Mouse (Mus musculus) heart, embryonic 16.5 days (tissue): Measurements from ENCODE around the gene Camk2d. TPM values are rescaled to one million over a fixed set of nuclear protein-coding genes. Genes with fewer than 3 reads are reported as not detected.

ENCODE experiments used
- ATAC-seq: fragments of 200-750 bp; cut with Nextera tagmentation; replicated peaks from 2 replicates; pipeline ENCODE4 v1.8.0; 2017; ENCODE audit warnings: moderate number of reproducible peaks; ENCODE audit not compliant: insufficient read depth, low FRiP score; ENCODE audit errors: extremely low read depth
- H3K27ac ChIP-seq: fragments of 300-500 bp; sonication (generic); 2 replicates; pipeline ENCODE4 v1.5.1; 2014; ENCODE audit warnings: mild to moderate bottlenecking, low read length, control low read depth, moderate library complexity
- H3K27me3 ChIP-seq: fragments of 300-500 bp; sonication (generic); 2 replicates; pipeline ENCODE4 v1.6.1; 2014; ENCODE audit warnings: low read length, mixed read lengths; ENCODE audit not compliant: control insufficient read depth, insufficient read depth
- H3K36me3 ChIP-seq: fragments of 300-500 bp; sonication (generic); 2 replicates; pipeline ENCODE4 v1.6.1; 2014; ENCODE audit not compliant: control insufficient read depth, insufficient read depth
- H3K4me1 ChIP-seq: fragments of 300-500 bp; sonication (generic); 2 replicates; pipeline ENCODE4 v1.6.1; 2014; ENCODE audit warnings: low read length, mixed read lengths; ENCODE audit not compliant: control insufficient read depth, insufficient read depth
- H3K4me2 ChIP-seq: fragments of 300-500 bp; sonication (generic); 2 replicates; pipeline ENCODE4 v1.6.1; 2014; ENCODE audit warnings: low read depth, mild to moderate bottlenecking, control low read depth, low read length
- H3K4me3 ChIP-seq: fragments of 300-500 bp; sonication (generic); 2 replicates; pipeline ENCODE4 v1.5.1; 2014; ENCODE audit warnings: mild to moderate bottlenecking, control low read depth, low read length
- H3K9ac ChIP-seq: fragments of 300-500 bp; sonication (generic); 2 replicates; pipeline ENCODE4 v1.6.1; 2014; ENCODE audit warnings: low read length, control low read depth
- H3K9me3 ChIP-seq: fragments of 300-500 bp; sonication (generic); replicated peaks from 2 replicates; pipeline ENCODE4 v1.6.1; 2016; ENCODE audit warnings: low read length; ENCODE audit not compliant: control insufficient read depth
- WGBS: fragments of 180-500 bp; shearing (Covaris S2); extraction: QIAGEN DNeasy Blood & Tissue Kit; methylation state at CpG from one replicate; pipeline ENCODE4 v1.1.7; 2014; 5-methylcytosine and 5-hydroxymethylcytosine counted together
- polyA plus RNA-seq: library from polyadenylated mRNA; unstranded; fragments of >200 nt; fragmentation: Nextera tagmentation; extraction: Ambion mirVana; gene quantifications from 2 replicates; pipeline ENCODE4 v1.2.1, GENCODE M21; 2015

Camk2d gene
- polyA plus RNA-seq, 1 experiment from 2014 or later, result 112 TPM

DNA sequence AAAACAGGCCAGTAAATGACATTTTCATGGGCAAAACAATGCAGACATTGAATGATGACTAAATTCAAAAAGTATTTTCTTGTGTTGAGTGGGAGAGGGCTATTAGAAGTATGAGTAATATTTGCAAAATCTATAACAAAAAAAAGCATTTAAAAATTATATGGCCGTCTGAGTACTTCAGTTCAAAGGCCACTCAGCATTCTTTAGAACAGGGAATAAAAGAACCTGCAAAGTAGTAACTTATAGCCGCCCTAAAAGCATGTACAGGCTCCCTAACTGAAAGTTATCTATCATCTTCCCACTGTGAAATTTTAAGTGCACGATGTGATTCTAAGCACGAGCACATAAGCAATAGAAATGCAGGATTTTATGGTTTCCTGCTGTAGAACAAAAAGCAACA, 646 bp upstream of the Camk2d start:
- Histone ChIP-seq H3K9me3 (no peaks in the 10 kb centered on the region), H3K36me3 (no peaks in the 10 kb centered on the region), H3K27ac (peak overlapping the region; percentile 100), H3K4me2 (peak overlapping the region; percentile 98), H3K4me3 (no peak overlapping the region; the same call in 1 of the 2 replicates), H3K27me3 (no peaks in the 10 kb centered on the region), H3K4me1 (peaks cover 11% of the 10 kb centered on the region), H3K9ac (peak overlapping the region; percentile 97)
- WGBS, result 63% methylated on average over 4 of the region's 4 CpGs
- no peak for ATAC-seq

DNA sequence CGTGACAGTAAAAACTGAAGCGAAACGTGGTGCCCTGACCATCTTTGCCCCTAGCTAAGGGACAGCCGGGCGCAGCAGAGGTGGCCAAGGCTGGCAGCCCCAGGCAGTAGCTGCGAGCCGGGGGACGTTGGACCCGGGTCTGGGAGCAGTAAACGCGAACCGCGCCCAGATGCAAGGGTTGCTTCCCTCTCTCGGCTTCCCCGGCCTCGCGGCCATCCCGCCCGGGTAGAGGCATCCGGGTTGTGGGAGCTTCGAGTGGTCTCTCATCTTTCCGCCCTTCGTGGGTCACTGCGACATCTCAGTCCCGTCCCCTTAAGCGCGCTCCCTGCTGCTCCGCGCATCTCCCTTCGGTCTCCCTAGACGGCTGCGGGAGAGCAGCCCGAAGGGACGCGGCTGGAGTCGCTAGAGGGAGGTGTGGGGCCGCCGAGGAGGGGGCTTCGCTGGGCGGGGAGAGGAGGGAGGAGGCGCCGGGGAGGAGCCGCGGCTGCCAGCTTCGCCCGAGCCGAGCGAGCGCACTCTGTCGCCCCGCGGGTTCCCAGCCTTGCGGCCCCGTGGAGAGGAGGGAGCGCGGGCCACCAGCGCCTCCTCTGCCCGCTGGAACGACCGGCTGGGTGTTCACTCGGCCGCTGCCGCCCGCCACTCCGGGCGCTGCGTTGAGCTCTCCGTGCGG, 524 bp downstream of the Camk2d start:
- Histone ChIP-seq H3K27me3 (no peaks in the 10 kb centered on the region), H3K4me2 (peak overlapping the region; percentile 98), H3K27ac (peak overlapping the region; percentile 100), H3K9ac (peak overlapping the region; percentile 97), H3K4me3 (peak overlapping the region; percentile 93), H3K36me3 (peaks cover 10% of the 10 kb centered on the region), H3K9me3 (no peaks in the 10 kb centered on the region), H3K4me1 (peaks cover 11% of the 10 kb centered on the region)
- under 1% methylated on average over 65 of the region's 69 CpGs for WGBS
- peak; percentile 91 for ATAC-seq

DNA sequence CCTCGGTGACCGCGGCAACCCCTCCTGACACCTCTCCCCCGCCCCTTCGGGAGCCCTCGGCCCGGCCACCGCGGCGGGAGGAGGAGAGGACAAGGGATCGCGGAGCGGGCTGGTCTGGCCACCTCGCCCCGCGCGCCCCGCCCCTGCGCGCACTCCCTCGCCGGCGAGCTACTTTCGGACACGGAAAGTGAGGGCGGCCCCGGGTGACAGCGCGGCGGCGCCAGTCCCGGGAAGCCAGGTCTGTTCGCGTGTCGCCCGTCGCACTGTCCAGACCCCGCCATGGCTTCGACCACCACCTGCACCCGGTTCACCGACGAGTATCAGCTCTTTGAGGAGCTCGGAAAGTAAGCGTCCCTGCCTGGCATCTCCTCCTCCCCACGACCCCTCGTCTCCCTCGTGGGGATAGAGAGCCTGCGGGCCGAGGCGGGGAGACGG, 1.1 kb downstream of the Camk2d start:
- Histone ChIP-seq H3K4me1 (peaks cover 11% of the 10 kb centered on the region), H3K27ac (peak overlapping the region; percentile 100), H3K36me3 (peaks cover 13% of the 10 kb centered on the region), H3K4me3 (peak overlapping the region; percentile 93), H3K9me3 (no peaks in the 10 kb centered on the region), H3K9ac (peak overlapping the region; percentile 97), H3K4me2 (peak overlapping the region; percentile 98), H3K27me3 (no peaks in the 10 kb centered on the region)
- WGBS, result under 1% methylated on average over 51 of the region's 51 CpGs
- ATAC-seq, result peak; percentile 73

DNA sequence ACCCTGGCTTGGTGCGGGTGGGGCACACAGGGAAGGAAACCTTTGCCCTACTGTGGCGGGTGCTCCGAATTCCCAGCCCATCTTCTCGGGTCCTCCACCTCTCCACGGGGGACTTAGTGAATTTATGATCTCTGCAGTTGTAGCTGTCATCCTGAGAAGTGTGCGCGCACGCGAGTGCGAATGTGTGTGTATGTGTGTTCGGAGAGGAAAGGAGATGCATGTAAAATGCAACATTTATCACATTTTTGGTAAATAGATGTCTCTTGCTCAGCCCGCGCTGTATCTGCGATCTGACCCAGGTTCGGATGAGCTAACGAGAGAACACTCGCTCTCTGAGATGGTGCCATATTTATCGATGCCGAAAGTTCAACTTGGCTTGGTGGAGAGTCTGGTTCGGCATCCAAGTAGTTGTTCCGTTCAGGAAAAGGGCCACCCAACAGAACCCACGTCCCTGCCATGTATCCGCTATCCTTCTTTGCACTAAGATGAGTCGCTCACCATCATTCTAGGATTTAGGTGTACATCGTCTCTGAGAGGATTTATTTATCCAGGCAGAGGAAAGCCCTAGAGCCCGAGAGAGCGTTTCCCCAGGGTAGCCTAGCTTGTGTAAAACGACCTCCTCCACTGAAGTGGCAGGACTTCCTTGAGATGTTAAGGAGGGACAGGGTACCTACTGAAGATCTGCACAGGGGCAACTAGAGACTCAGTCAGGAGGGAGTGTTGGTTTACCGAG, 1.7 kb downstream of the Camk2d start:
- WGBS, result under 1% methylated on average over 29 of the region's 29 CpGs
- Histone ChIP-seq H3K27ac (peak overlapping the region; percentile 100), H3K4me2 (peak overlapping the region; percentile 98), H3K4me1 (peaks cover 13% of the 10 kb centered on the region), H3K27me3 (no peaks in the 10 kb centered on the region), H3K9ac (peak overlapping the region; percentile 97), H3K9me3 (no peaks in the 10 kb centered on the region), H3K36me3 (peaks cover 13% of the 10 kb centered on the region), H3K4me3 (peak overlapping the region; percentile 93)
- ATAC-seq, result no peak

DNA sequence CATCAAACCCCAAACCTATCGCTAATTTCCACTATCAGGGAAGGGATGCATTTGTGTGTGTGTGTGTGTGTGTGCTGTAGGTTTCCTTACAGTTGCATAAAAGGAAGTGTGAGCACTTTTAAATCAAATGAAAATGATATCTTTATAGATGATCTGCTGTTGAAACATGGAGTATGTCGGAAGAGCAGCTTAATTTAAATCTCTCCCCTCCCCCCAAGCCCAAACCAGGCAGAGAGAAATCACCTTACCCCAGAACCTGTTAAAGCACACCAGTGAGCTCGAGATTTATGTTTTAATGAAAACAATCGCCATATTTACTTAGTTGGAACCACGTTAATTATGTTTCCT, 2.2 kb downstream of the Camk2d start:
- H3K27ac ChIP-seq, result peak overlapping the region; percentile 100

DNA sequence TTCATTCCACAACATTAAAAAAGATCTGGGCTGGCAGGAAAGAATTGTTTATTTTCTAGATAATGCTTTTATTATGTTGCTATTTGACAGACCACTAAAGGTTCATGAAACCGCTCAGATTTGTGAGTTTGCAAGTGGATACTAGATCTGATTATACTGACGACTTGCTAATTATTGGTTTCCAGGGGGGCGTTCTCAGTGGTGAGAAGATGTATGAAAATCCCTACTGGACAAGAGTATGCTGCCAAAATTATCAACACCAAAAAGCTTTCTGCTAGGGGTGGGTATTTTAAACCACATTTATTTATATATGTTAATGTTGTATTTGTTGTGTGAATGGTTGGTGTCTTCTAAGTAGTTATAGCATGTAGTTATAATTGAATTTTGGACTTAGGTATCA, 2.8 kb downstream of the Camk2d start:
- Histone ChIP-seq H3K36me3 (peaks cover 13% of the 10 kb centered on the region), H3K27me3 (no peaks in the 10 kb centered on the region), H3K4me1 (peaks cover 15% of the 10 kb centered on the region), H3K27ac (no peak overlapping the region), H3K9me3 (no peaks in the 10 kb centered on the region), H3K4me3 (peak overlapping the region; percentile 93), H3K4me2 (peak overlapping the region; percentile 98), H3K9ac (peak overlapping the region; percentile 97)
- no peak for ATAC-seq
- WGBS, result 30% methylated on average over 3 of the region's 3 CpGs

More for the DNA sequence above, 2.2 kb downstream of the Camk2d start:
- H3K4me3 ChIP-seq, result peak overlapping the region; percentile 93
- peak overlapping the region; percentile 97 for H3K9ac ChIP-seq
- H3K4me1 ChIP-seq, result peaks cover 15% of the 10 kb centered on the region
- peaks cover 13% of the 10 kb centered on the region for H3K36me3 ChIP-seq
- no peak for ATAC-seq
- H3K27me3 ChIP-seq, result no peaks in the 10 kb centered on the region
- H3K9me3 ChIP-seq, result no peaks in the 10 kb centered on the region
- H3K4me2 ChIP-seq, result peak overlapping the region; percentile 98
- WGBS, result 5% methylated on average over 5 of the region's 5 CpGs

DNA sequence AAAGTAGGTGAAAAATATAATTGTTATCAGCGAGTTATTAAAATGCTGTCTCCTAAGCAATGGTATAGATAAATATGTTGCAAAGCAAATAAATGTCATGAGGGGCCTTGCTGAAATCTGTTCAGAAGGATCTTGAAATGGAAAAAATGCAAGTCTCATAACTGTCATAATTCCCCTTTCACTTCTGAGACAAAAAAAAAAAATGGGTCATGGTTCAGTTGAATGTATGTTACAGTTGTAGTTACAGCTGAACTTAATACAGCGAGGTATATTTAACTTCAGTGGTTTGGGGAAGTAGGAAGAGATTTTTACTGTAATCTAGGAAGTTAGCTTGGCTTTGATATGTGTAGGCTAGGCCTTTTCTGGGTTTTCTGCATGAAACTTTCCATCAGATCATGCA, 3.2 kb downstream of the Camk2d start:
- ATAC-seq, result no peak
- WGBS, result 61% methylated on average over 2 of the region's 2 CpGs
- Histone ChIP-seq H3K4me1 (peaks cover 15% of the 10 kb centered on the region), H3K27ac (no peak overlapping the region), H3K4me2 (peak overlapping the region; percentile 8; the same call in 1 of the 2 replicates), H3K27me3 (no peaks in the 10 kb centered on the region), H3K9ac (0 out of 2 replicates have a peak overlapping the region, but pooled peaks have one; percentile 29), H3K4me3 (no peak overlapping the region), H3K9me3 (no peaks in the 10 kb centered on the region), H3K36me3 (peaks cover 13% of the 10 kb centered on the region)

DNA sequence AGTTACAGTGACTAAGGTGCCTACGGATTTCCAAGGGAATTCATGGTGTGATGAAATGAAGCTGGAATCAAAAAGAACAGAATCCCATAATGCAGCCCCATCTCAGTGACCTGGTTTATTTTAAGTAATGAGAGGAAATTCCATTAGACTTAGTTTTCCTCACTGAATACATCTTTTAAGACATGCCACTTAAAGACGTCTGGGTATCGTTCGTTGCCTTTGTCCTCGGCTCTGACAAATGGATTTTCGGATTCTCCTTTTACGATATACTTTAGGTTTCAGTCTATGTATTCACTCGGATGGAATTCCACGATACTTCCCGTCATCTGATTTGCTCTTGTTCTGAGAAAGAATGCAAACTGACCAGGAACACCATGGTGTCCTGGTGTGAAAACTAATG, 3.8 kb downstream of the Camk2d start:
- WGBS, result 52% methylated on average over 10 of the region's 10 CpGs
- Histone ChIP-seq H3K9ac (no peak overlapping the region; the same call in 1 of the 2 replicates), H3K4me2 (peak overlapping the region; percentile 8), H3K9me3 (no peaks in the 10 kb centered on the region), H3K27ac (no peak overlapping the region), H3K27me3 (no peaks in the 10 kb centered on the region), H3K4me1 (peaks cover 15% of the 10 kb centered on the region), H3K4me3 (no peak overlapping the region), H3K36me3 (peaks cover 13% of the 10 kb centered on the region)
- ATAC-seq, result no peak

DNA sequence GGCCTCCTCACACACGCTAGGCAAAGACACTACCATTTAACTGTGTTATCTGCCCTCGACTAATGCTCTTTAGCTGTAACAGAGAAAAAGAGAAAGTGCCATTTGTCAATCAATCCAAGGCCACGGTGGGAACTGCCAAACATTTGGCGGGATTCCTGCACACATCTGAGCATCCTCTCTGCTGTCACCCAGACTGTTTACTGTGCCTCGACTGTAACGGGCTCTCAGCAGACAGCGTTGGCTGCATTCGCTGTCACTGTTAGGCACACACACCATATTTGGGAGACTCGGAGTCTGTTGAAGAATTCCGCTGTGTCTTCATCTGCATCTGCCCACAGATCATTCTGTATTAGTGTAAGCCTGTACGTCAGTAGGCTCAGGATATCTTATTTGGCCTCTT, 6.7 kb downstream of the Camk2d start:
- H3K4me2 ChIP-seq, result no peak overlapping the region
- peaks cover 13% of the 10 kb centered on the region for H3K36me3 ChIP-seq
- WGBS, result 48% methylated on average over 11 of the region's 11 CpGs
- H3K27ac ChIP-seq, result no peak overlapping the region
- no peaks in the 10 kb centered on the region for H3K27me3 ChIP-seq
- no peak overlapping the region for H3K4me3 ChIP-seq
- H3K9ac ChIP-seq, result no peak overlapping the region
- peaks cover 23% of the 10 kb centered on the region for H3K4me1 ChIP-seq
- H3K9me3 ChIP-seq, result no peaks in the 10 kb centered on the region
- no peak for ATAC-seq
